ENCODE assay signal across 13 mouse cellular contexts in the genomic region with DNA sequence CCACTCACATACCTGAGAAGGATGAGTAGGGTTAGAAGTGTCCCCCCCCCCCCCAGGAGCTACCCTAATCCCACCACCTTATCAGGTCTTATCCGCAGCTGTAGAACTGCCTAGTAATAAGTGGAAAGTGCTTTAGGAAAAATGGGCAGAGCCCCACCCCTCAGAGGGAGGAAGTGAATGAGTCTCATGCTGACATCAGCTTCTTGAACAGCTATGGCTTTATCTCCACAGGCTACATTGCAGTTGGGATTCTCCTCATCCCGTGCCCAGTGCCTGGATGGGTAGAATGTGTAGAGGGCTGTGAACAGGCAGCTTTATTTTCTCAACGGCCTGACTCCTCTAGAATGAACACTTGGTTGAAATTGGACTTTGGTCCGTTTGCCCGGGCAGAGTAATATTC. TPM values are rescaled to one million over a fixed set of nuclear protein-coding genes. Genes with fewer than 3 reads are reported as not detected.
DNase-seq lines count a peak whose midpoint lies in the region; ATAC-seq lines count a peak whose summit lies in the region.
"Had no signal": no experiment of that assay in that cellular context is flagged by ENCODE, and none has a peak within 500 bp of the region (broad histone marks: within the 10 kb centered on the region; RNA-seq: fewer than 3 reads in every experiment).

No protein-coding gene starts in this region.

- no peak for ATAC-seq in megakaryocyte-erythroid progenitor cell, adult 5-6 weeks (replicated peaks; ENCODE audit: low FRiP score, low TSS enrichment, poor library complexity, severe bottlenecking)
- ATAC-seq: midbrain, embryonic 15.5 days had no signal

- peak; percentile 23 to 37 for DNase-seq in kidney, postnatal 36 days
- DNase-seq in kidney, postnatal 14 days, result no peak
- DNase-seq in c-Kit-positive CD71-positive TER-119-positive erythroid progenitor cells, embryonic 14.5 days (ENCODE audit: low spot score), result peak; percentile 69
- peak; percentile 80 for DNase-seq in liver
- peak; percentile 30 to 60 for DNase-seq in spleen, postnatal 36 days (ENCODE audit: low spot score in 2 of 2)
- DNase-seq in gastrocnemius, postnatal 4 days (ENCODE audit: low spot score in 2 of 2), result no peak
- DNase-seq: adrenal gland, postnatal 10 days; cerebellum, postnatal 36 days; kidney, postnatal 25 days; lung, postnatal 36 days had no signal

RNA-seq across cellular contexts. Expression of gene Zfp750, which starts 28.1 kb away (rescaled TPM):
- total RNA-seq in megakaryocyte-erythroid progenitor cell, adult 5-6 weeks (2014; fragmentation: Nextera tagmentation), result not detected in 2 replicates
- 0.66 TPM in 1 of 2 replicates, not detected in the other for total RNA-seq in megakaryocyte-erythroid progenitor cell, adult 5-6 weeks (2017)
- under 1 TPM in 1 of 2 experiments, not detected in 1; 0.16 TPM for total RNA-seq in gastrocnemius, postnatal 4 days (2021)
- total RNA-seq: hematopoietic stem cell, adult 5-6 weeks had no signal

Comparison
In these comparisons a context has a peak if more than half of its experiments do, and no peak if none do; other contexts are left out.
1. DNase-seq: peak in kidney, postnatal 36 days (2 of 2), c-Kit-positive CD71-positive TER-119-positive erythroid progenitor cells, embryonic 14.5 days (single experiment), liver (single experiment) and spleen, postnatal 36 days (2 of 2); none in kidney, postnatal 14 days (single experiment) and gastrocnemius, postnatal 4 days (0 of 2).